ENCODE assay signal across 23 mouse cellular contexts in genomic region chr9:115658477-115658876, GRCm38 (mm10).
"Had no signal": no experiment of that assay in that cellular context is flagged by ENCODE, and none has a peak within 500 bp of the region (broad histone marks: within the 10 kb centered on the region; RNA-seq: fewer than 3 reads in every experiment).

No protein-coding gene starts in this region.

- H3K27me3 ChIP-seq: kidney, embryonic 15.5 days; limb, embryonic 13.5 days; liver, embryonic 12.5 days; liver, embryonic 15.5 days; lung, embryonic 15.5 days; megakaryocyte, embryonic 14.5 days; midbrain, embryonic 13.5 days; neural tube, embryonic 13.5 days had no signal

- H3K4me2 ChIP-seq: kidney, embryonic 15.5 days; limb, embryonic 13.5 days; liver, embryonic 12.5 days; liver, embryonic 15.5 days; lung, embryonic 15.5 days; midbrain, embryonic 13.5 days; neural tube, embryonic 13.5 days had no signal

- ATAC-seq: intestine, embryonic 16.5 days; liver, embryonic 12.5 days; midbrain, embryonic 13.5 days; midbrain, embryonic 16.5 days had no signal

- H3K4me1 ChIP-seq: liver, embryonic 15.5 days; lung, embryonic 15.5 days; midbrain, embryonic 10.5 days; midbrain, embryonic 13.5 days; neural tube, embryonic 13.5 days had no signal

- H3K4me3 ChIP-seq: kidney, embryonic 15.5 days; limb, embryonic 10.5 days; limb, embryonic 13.5 days; liver, embryonic 12.5 days; liver, embryonic 15.5 days; lung, embryonic 15.5 days; midbrain, embryonic 10.5 days; midbrain, embryonic 13.5 days; myocyte; neural tube, embryonic 13.5 days had no signal

- DNase-seq: kidney, adult 8-10 months; kidney, postnatal 10 days; kidney, postnatal 36 days; layer of hippocampus, postnatal 36 days; liver; lung, adult 18-20 months; lung, postnatal 10 days; lung, postnatal 36 days; retina, postnatal 1 day; thymus, postnatal 25 days had no signal

- H3K27ac ChIP-seq: kidney, embryonic 15.5 days; limb, embryonic 10.5 days; limb, embryonic 13.5 days; liver, embryonic 12.5 days; liver, embryonic 15.5 days; lung, embryonic 15.5 days; midbrain, embryonic 10.5 days; midbrain, embryonic 13.5 days; neural tube, embryonic 13.5 days had no signal

- H3K9me3 ChIP-seq: kidney, embryonic 15.5 days; limb, embryonic 10.5 days; limb, embryonic 13.5 days; liver, embryonic 12.5 days; liver, embryonic 15.5 days; lung, embryonic 15.5 days; neural tube, embryonic 13.5 days had no signal

- H3K36me3 ChIP-seq: kidney, embryonic 15.5 days; limb, embryonic 10.5 days; limb, embryonic 13.5 days; liver, embryonic 12.5 days; liver, embryonic 15.5 days; lung, embryonic 15.5 days; midbrain, embryonic 10.5 days; midbrain, embryonic 13.5 days; neural tube, embryonic 13.5 days had no signal

- H3K9ac ChIP-seq: kidney, embryonic 15.5 days; limb, embryonic 13.5 days; liver, embryonic 12.5 days; liver, embryonic 15.5 days; lung, embryonic 15.5 days; midbrain, embryonic 13.5 days; neural tube, embryonic 13.5 days had no signal
